Mouse (Mus musculus): ENCODE measurements around the gene Gm10188. TPM values are rescaled to one million over a fixed set of nuclear protein-coding genes. Genes with fewer than 3 reads are reported as not detected.

Gene Gm10188
- total and polyA plus RNA-seq, 2 experiments from 2014 or later, result 0.22 TPM; not detected in 1

DNA sequence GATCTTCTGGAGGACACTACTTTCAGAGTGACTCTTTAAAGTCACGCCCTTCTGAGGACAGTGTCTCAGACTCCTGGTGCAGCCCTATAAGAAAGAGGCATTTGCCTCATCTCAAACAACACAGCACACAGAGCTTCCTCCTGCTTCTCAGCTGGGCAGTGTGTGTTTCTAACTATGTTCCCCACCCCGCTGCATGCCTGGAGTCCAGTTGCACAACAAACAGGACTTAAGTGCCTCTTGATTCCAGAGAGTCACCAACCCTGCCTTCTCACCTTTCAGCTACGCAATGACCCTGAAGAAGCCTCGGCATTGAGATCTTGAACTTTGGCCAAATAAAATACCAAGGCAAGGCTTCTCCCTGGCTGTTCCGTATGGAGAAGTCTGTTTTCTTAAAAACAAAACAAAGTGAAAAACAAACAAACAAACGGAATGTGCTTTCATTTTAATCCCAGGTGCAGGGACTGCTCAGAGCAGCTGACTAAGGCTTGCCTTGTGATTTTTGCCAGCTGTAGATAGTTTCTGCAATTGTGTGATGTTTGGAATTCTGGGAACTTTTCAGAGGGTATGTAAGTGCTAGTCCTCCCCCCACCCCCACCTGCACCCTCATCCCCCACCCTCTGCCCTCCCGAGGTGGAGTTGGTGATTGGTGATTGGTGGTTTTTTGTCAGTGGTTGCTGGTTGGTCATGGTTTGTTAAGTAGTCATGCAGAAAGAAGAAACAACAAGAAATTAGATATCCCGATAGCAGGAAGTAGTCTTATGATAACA is 37.4 kb upstream of the Gm10188 start:
- Histone ChIP-seq H3K4me2 (ENCODE audit: low read depth, low read length, poor library complexity, severe bottlenecking) (no peak overlapping the region), H3K27me3 (ENCODE audit: insufficient read depth, low read length) (no peaks in the 10 kb centered on the region), H3K36me3 (ENCODE audit: insufficient read depth, low read length) (no peaks in the 10 kb centered on the region), H3K4me1 (ENCODE audit: insufficient read depth, low read length) (no peaks in the 10 kb centered on the region; the same call in 1 of the 2 replicates), H3K4me3 (ENCODE audit: low read depth, low read length) (no peak overlapping the region), H3K9ac (replicated peaks; ENCODE audit: low read length, poor library complexity, severe bottlenecking) (no peak overlapping the region), H3K9me3 (ENCODE audit: low read length) (no peaks in the 10 kb centered on the region), H3K27ac (ENCODE audit: low read depth, low read length) (no peak overlapping the region)
- TF ChIP-seq CTCF (IDR thresholded peaks at IDR 0.05), result no peak
- WGBS, result 74% methylated on average over 8 of the region's 8 CpGs
- no peak for DNase-seq (ENCODE audit: low spot score)
- ATAC-seq (ENCODE audit: low FRiP score), result no peak

DNA sequence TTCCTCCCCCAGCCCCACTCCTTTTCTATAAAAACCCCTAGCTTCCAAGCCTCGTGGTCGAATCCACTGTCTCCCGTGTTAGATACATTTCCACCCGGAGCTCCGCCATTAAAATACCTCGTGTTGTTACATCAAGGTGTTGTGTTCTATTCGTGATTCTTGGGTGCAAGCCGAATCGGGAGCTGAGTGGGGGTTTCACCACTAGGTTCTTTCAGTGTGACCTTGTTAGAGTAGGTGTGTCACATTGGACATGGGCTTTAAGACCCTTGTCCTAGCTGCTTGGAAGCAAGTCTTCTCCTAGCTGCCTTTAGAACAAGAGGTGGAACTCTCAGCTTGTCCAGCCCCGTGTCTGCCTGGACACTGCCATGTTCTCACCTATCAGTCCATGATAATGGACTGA is 36.4 kb upstream of the Gm10188 start:
- no peak overlapping the region for H3K27ac ChIP-seq (ENCODE audit: low read depth, low read length)

DNA sequence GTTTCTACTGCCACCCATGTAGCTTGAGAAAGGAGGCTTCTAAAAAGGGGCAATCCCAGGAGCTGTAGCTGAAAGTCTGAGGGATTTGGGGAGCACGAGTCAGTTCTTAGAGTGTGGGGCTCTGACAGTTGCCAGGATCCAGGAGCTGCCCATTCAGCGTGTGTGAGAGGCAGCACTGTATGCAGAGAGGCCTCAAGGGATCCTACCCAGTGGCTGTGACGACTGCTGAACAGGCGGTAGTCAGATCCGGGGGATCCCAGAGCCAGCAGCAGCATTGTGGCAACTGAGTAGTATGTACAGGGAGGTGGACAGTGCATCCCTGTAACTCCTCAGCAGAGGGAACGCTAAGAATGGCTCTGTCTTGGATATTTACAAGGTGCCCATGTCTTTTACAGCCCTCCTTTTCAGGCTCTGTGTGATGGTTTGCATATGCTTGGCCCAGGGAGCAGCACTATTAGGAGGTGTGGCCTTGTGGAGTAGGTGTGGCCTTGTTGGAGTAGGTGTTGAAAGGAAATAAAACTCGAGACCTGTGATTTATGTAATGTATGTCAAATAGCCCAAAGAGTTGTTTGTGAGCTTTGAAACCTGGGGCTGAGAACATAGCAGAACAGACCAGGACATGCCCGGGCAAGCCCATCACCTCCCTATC is 35.8 kb upstream of the Gm10188 start:
- WGBS, result 62% methylated on average over 8 of the region's 8 CpGs
- no peak for ATAC-seq (ENCODE audit: low FRiP score)
- no peak for TF ChIP-seq CTCF (IDR thresholded peaks at IDR 0.05)
- DNase-seq (ENCODE audit: low spot score), result no peak
- no peaks in the 10 kb centered on the region for H3K9me3 ChIP-seq (ENCODE audit: low read length)
- no peak overlapping the region for H3K4me3 ChIP-seq (ENCODE audit: low read depth, low read length)
- no peaks in the 10 kb centered on the region; the same call in 1 of the 2 replicates for H3K4me1 ChIP-seq (ENCODE audit: insufficient read depth, low read length)
- no peak overlapping the region for H3K4me2 ChIP-seq (ENCODE audit: low read depth, low read length, poor library complexity, severe bottlenecking)
- H3K27me3 ChIP-seq (ENCODE audit: insufficient read depth, low read length), result no peaks in the 10 kb centered on the region
- no peak overlapping the region for H3K9ac ChIP-seq (replicated peaks; ENCODE audit: low read length, poor library complexity, severe bottlenecking)
- no peak overlapping the region for H3K27ac ChIP-seq (ENCODE audit: low read depth, low read length)
- H3K36me3 ChIP-seq (ENCODE audit: insufficient read depth, low read length), result no peaks in the 10 kb centered on the region

More for the DNA sequence above, 36.4 kb upstream of the Gm10188 start:
- no peak overlapping the region for H3K4me3 ChIP-seq (ENCODE audit: low read depth, low read length)
- H3K4me2 ChIP-seq (ENCODE audit: low read depth, low read length, poor library complexity, severe bottlenecking), result no peak overlapping the region
- H3K9me3 ChIP-seq (ENCODE audit: low read length), result no peaks in the 10 kb centered on the region
- TF ChIP-seq CTCF (IDR thresholded peaks at IDR 0.05), result no peak
- 88% methylated on average over 10 of the region's 10 CpGs for WGBS
- H3K9ac ChIP-seq (replicated peaks; ENCODE audit: low read length, poor library complexity, severe bottlenecking), result no peak overlapping the region
- DNase-seq (ENCODE audit: low spot score), result no peak
- no peak for ATAC-seq (ENCODE audit: low FRiP score)
- H3K4me1 ChIP-seq (ENCODE audit: insufficient read depth, low read length), result no peaks in the 10 kb centered on the region; the same call in 1 of the 2 replicates
- H3K36me3 ChIP-seq (ENCODE audit: insufficient read depth, low read length), result no peaks in the 10 kb centered on the region
- H3K27me3 ChIP-seq (ENCODE audit: insufficient read depth, low read length), result no peaks in the 10 kb centered on the region

DNA sequence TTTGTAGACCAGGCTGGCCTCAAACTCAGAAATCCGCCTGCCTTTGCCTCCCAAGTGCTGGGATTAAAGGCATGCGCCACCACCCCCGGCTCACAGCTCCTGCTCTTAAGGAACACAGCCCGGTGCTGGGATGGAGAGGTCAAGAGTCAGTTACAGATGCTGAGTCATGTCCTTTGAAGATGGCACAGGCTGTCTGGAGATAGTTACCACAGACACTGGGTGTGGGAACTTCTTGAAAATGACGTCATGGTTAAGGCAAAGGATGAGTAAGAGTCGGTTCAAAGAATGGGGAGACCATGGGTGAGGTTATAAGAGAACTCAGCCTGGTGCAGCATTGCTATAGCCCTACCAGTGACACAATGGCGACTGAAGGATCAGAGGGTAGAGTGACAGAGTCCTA is 35.0 kb upstream of the Gm10188 start:
- Histone ChIP-seq H3K27me3 (ENCODE audit: insufficient read depth, low read length) (no peaks in the 10 kb centered on the region), H3K4me2 (ENCODE audit: low read depth, low read length, poor library complexity, severe bottlenecking) (no peak overlapping the region), H3K9ac (replicated peaks; ENCODE audit: low read length, poor library complexity, severe bottlenecking) (no peak overlapping the region), H3K36me3 (ENCODE audit: insufficient read depth, low read length) (no peaks in the 10 kb centered on the region), H3K4me1 (ENCODE audit: insufficient read depth, low read length) (no peaks in the 10 kb centered on the region; the same call in 1 of the 2 replicates), H3K4me3 (ENCODE audit: low read depth, low read length) (no peak overlapping the region), H3K27ac (ENCODE audit: low read depth, low read length) (no peak overlapping the region), H3K9me3 (ENCODE audit: low read length) (no peaks in the 10 kb centered on the region)
- no peak for TF ChIP-seq CTCF (IDR thresholded peaks at IDR 0.05)
- no peak for DNase-seq (ENCODE audit: low spot score)
- no peak for ATAC-seq (ENCODE audit: low FRiP score)
- 66% methylated on average over 7 of the region's 7 CpGs for WGBS

DNA sequence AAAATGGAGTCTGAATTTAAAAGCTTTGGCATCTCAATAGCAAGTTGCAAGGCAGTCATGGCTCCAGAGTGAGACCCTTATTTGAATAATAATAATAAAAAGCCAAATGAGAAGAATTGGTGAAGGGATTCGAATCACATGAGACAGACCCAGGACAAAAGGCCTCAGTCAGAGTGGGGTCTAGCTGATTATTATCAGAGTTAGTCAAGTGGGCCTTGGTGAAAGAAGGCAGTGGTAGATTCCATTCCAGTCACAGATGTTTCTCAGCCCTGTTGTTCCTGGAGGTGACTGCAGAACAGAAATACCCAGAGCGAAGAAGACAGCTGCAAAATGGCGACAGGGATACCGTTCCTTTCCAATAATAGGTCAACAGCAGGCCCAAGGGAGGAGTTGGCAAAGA is 34.1 kb upstream of the Gm10188 start:
- DNase-seq (ENCODE audit: low spot score) (no peak), ATAC-seq (ENCODE audit: low FRiP score) (no peak)
- no peak for TF ChIP-seq CTCF (IDR thresholded peaks at IDR 0.05)
- H3K4me2 ChIP-seq (ENCODE audit: low read depth, low read length, poor library complexity, severe bottlenecking), result no peak overlapping the region
- H3K4me1 ChIP-seq (ENCODE audit: insufficient read depth, low read length), result no peaks in the 10 kb centered on the region
- no peaks in the 10 kb centered on the region for H3K9me3 ChIP-seq (ENCODE audit: low read length)
- H3K27ac ChIP-seq (ENCODE audit: low read depth, low read length), result no peak overlapping the region
- H3K4me3 ChIP-seq (ENCODE audit: low read depth, low read length), result no peak overlapping the region
- no peaks in the 10 kb centered on the region for H3K27me3 ChIP-seq (ENCODE audit: insufficient read depth, low read length)
- H3K9ac ChIP-seq (replicated peaks; ENCODE audit: low read length, poor library complexity, severe bottlenecking), result no peak overlapping the region
- no peaks in the 10 kb centered on the region for H3K36me3 ChIP-seq (ENCODE audit: insufficient read depth, low read length)
- 63% methylated on average over 4 of the region's 4 CpGs for WGBS

DNA sequence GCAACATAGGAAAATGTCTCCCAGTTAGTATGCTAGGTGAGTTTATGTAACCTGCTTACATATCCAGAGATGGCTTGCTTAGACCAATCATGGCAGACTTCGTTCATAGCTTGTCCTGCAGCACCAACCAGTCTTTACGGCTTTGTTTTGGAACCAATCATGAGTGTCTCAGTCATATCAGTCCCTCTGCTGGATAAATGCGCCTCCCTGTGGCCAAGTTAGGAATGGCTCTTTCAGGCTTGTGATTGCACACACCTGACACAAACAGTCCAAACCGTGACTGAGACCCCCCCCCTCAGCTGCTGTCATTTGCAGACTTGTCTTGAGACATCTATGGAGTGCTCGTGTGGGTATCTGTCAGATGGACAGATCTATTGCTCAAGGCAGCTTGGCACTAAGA is 31.5 kb upstream of the Gm10188 start:
- Histone ChIP-seq H3K9me3 (ENCODE audit: low read length) (no peaks in the 10 kb centered on the region), H3K27ac (ENCODE audit: low read depth, low read length) (no peak overlapping the region), H3K36me3 (ENCODE audit: insufficient read depth, low read length) (no peaks in the 10 kb centered on the region), H3K4me3 (ENCODE audit: low read depth, low read length) (no peak overlapping the region), H3K4me2 (ENCODE audit: low read depth, low read length, poor library complexity, severe bottlenecking) (no peak overlapping the region), H3K4me1 (ENCODE audit: insufficient read depth, low read length) (no peaks in the 10 kb centered on the region), H3K27me3 (ENCODE audit: insufficient read depth, low read length) (no peaks in the 10 kb centered on the region), H3K9ac (replicated peaks; ENCODE audit: low read length, poor library complexity, severe bottlenecking) (no peak overlapping the region)
- ATAC-seq (ENCODE audit: low FRiP score) (no peak), DNase-seq (ENCODE audit: low spot score) (peak; percentile 39)
- 73% methylated on average over 5 of the region's 5 CpGs for WGBS
- TF ChIP-seq CTCF (IDR thresholded peaks at IDR 0.05), result peak; percentile 62
